Mouse (Mus musculus) ES-Bruce4 (cell line): ENCODE data around the gene Prom2.

Source experiments
- CTCF ChIP-seq: IDR thresholded peaks from one replicate; pipeline ENCODE4 v1.8.1; 2011; ENCODE audit warnings: low read depth, low read length
- EP300 ChIP-seq: IDR thresholded peaks from 2 replicates; pipeline ENCODE4 v1.6.1; 2011; ENCODE audit warnings: low read depth, low read length; ENCODE audit not compliant: insufficient read depth
- POLR2A ChIP-seq: IDR thresholded peaks from one replicate; pipeline ENCODE4 v1.8.1; 2011; ENCODE audit warnings: low read length; ENCODE audit not compliant: insufficient read depth

GRCm38 (mm10) chr2:127541697-127542096, 430 bp upstream of the Prom2 start:
- TF ChIP-seq POLR2A, result no peak
- no peak for TF ChIP-seq CTCF
- no peak for TF ChIP-seq EP300
